Mouse (Mus musculus) thymus, adult 2 months (tissue): ENCODE measurements around the gene Ulk3. TPM values are rescaled to one million over a fixed set of nuclear protein-coding genes. Genes with fewer than 3 reads are reported as not detected.

Experiments used
- DNase-seq: peaks from one replicate; pipeline ENCODE4 v3.0.0; 2021
- H3K27ac ChIP-seq: fragments of 200-500 bp; 2 replicates; pipeline ENCODE4 v1.5.1; 2012; ENCODE audit warnings: low read length, control low read depth; ENCODE audit not compliant: control insufficient read depth, insufficient read depth
- H3K27me3 ChIP-seq: fragments of 200-500 bp; 2 replicates; pipeline ENCODE4 v1.6.1; 2012; ENCODE audit warnings: mild to moderate bottlenecking, low read length, moderate library complexity, mixed read lengths; ENCODE audit not compliant: control insufficient read depth, insufficient read depth
- H3K36me3 ChIP-seq: fragments of 200-500 bp; 2 replicates; pipeline ENCODE4 v1.6.1; 2012; ENCODE audit warnings: mild to moderate bottlenecking, low read length, moderate library complexity; ENCODE audit not compliant: control insufficient read depth, insufficient read depth
- H3K4me1 ChIP-seq: fragments of 200-500 bp; replicated peaks from 2 replicates; pipeline ENCODE4 v1.6.1; 2012; ENCODE audit warnings: low read length; ENCODE audit not compliant: control insufficient read depth, insufficient read depth
- H3K4me3 ChIP-seq: fragments of 200-500 bp; 2 replicates; pipeline ENCODE4 v1.5.1; 2012; ENCODE audit warnings: mild to moderate bottlenecking, low read length, control low read depth, moderate library complexity; ENCODE audit not compliant: control insufficient read depth, insufficient read depth
- CTCF ChIP-seq: fragments of 200-500 bp; IDR thresholded peaks from 2 replicates; pipeline ENCODE4 v1.5.1; 2012; ENCODE audit warnings: mild to moderate bottlenecking, control low read depth, low read length, moderate library complexity, borderline replicate concordance; ENCODE audit not compliant: control insufficient read depth, poor library complexity, insufficient read depth; ENCODE audit errors: extremely low read depth
- POLR2A ChIP-seq: fragments of 200-500 bp; IDR thresholded peaks from 2 replicates; pipeline ENCODE4 v1.6.1; 2012; ENCODE audit warnings: mild to moderate bottlenecking, low read length, control low read depth, moderate library complexity; ENCODE audit not compliant: control insufficient read depth, poor library complexity, insufficient read depth; ENCODE audit errors: extremely low read depth
- WGBS: fragments of 180-500 bp; shearing (Covaris S2); methylation state at CpG from one replicate; pipeline ENCODE4 v1.1.7; 2018; 5-methylcytosine and 5-hydroxymethylcytosine counted together
- polyA plus RNA-seq: library from polyadenylated mRNA; depleted of rRNA; stranded (reverse); fragments of >200 nt; gene quantifications from 2 replicates; pipeline ENCODE4 v1.2.3, GENCODE M21; 2012

The Ulk3 gene
- polyA plus RNA-seq, 1 experiment: 65.7 TPM

- Histone ChIP-seq H3K27me3 (no peaks in the 10 kb centered on the region), H3K4me1 (no peaks in the 10 kb centered on the region), H3K36me3 (no peaks in the 10 kb centered on the region), H3K4me3 (no peak overlapping the region), H3K27ac (no peak overlapping the region)
- WGBS: 58% methylated on average over 3 of the region's 3 CpGs
- no peak for TF ChIP-seq CTCF
- no peak for TF ChIP-seq POLR2A
- no peak for DNase-seq
Observed at GRCm38 (mm10) chr9:57600620-57601352, 11.5 kb downstream of the Ulk3 start.

GRCm38 (mm10) chr9:57601353-57601706 is 12.1 kb downstream of the Ulk3 start:
- Histone ChIP-seq H3K4me3 (no peak overlapping the region), H3K4me1 (no peaks in the 10 kb centered on the region), H3K36me3 (no peaks in the 10 kb centered on the region), H3K27ac (no peak overlapping the region), H3K27me3 (no peaks in the 10 kb centered on the region)
- DNase-seq: no peak
- WGBS: 78% methylated on average over 2 of the region's 2 CpGs
- TF ChIP-seq CTCF: no peak
- TF ChIP-seq POLR2A: no peak

GRCm38 (mm10) chr9:57602098-57602497 is 12.8 kb downstream of the Ulk3 start:
- WGBS: 84% methylated on average over 8 of the region's 8 CpGs
- H3K4me1 ChIP-seq: no peaks in the 10 kb centered on the region
- no peak overlapping the region for H3K27ac ChIP-seq
- H3K4me3 ChIP-seq: no peak overlapping the region
- no peaks in the 10 kb centered on the region for H3K36me3 ChIP-seq
- no peak for DNase-seq
- H3K27me3 ChIP-seq: no peaks in the 10 kb centered on the region
- TF ChIP-seq CTCF (no peak), POLR2A (no peak)

- TF ChIP-seq CTCF (no peak), POLR2A (no peak)
- H3K27me3 ChIP-seq: no peaks in the 10 kb centered on the region
- 82% methylated on average over 4 of the region's 4 CpGs for WGBS
- no peaks in the 10 kb centered on the region for H3K4me1 ChIP-seq
- H3K36me3 ChIP-seq: no peaks in the 10 kb centered on the region
- H3K4me3 ChIP-seq: no peak overlapping the region
- no peak overlapping the region for H3K27ac ChIP-seq
- DNase-seq: no peak
Observed at GRCm38 (mm10) chr9:57604875-57605274, 15.6 kb downstream of the Ulk3 start.

GRCm38 (mm10) chr9:57605503-57605902 is 16.3 kb downstream of the Ulk3 start:
- no peak for DNase-seq
- Histone ChIP-seq H3K27ac (no peak overlapping the region), H3K36me3 (no peaks in the 10 kb centered on the region), H3K27me3 (no peaks in the 10 kb centered on the region), H3K4me1 (no peaks in the 10 kb centered on the region), H3K4me3 (no peak overlapping the region)
- 29% methylated on average over 9 of the region's 9 CpGs for WGBS
- TF ChIP-seq POLR2A: no peak
- no peak for TF ChIP-seq CTCF

GRCm38 (mm10) chr9:57606139-57606851 is 17.0 kb downstream of the Ulk3 start, which contains the start of gene Cplx3:
Gene Cplx3 (minus strand): TSS chr9:57606281.
- DNase-seq: peak; percentile 43
- no peak within 1 kb of the TSS for H3K4me3 ChIP-seq
- no peaks in the 10 kb centered on the region for H3K27me3 ChIP-seq
- 13% methylated on average over 24 of the region's 24 CpGs for WGBS
- no peaks in the 10 kb centered on the region for H3K4me1 ChIP-seq
- no peaks in the 10 kb centered on the region for H3K36me3 ChIP-seq
- H3K27ac ChIP-seq: no peak within 1 kb of the TSS
- TF ChIP-seq CTCF (no peak), POLR2A (no peak)
